Comparison of ENCODE assay signal across 19 mouse cellular contexts in the genomic region with DNA sequence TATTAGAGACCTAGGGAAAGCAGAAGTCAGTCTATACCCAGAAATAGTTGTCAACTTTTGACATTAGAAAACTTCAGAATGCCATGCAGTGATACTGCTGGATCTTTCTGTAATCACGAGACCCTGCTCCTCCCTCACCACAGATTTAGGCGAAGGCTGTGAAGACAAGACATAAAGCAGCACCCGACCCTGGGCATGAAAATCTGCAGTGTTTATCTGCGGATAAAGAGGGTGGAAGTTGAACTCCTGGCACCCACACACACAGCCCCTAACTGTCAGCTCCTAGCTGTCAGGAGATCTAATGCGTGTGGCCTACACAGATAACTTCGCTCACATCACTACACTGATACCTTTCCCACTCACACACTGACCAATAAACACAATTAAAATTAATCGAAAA. TPM values are rescaled to one million over a fixed set of nuclear protein-coding genes. Genes with fewer than 3 reads are reported as not detected.
DNase-seq lines count a peak whose midpoint lies in the region; ATAC-seq lines count a peak whose summit lies in the region.
"Had no signal": no experiment of that assay in that cellular context is flagged by ENCODE, and none has a peak within 500 bp of the region (broad histone marks: within the 10 kb centered on the region; RNA-seq: fewer than 3 reads in every experiment).

No protein-coding gene starts in this region.

- H3K9me3 ChIP-seq in heart, embryonic 12.5 days (replicated peaks), result no peaks in the 10 kb centered on the region
- no peaks in the 10 kb centered on the region for H3K9me3 ChIP-seq in liver, embryonic 15.5 days (replicated peaks)
- no peaks in the 10 kb centered on the region for H3K9me3 ChIP-seq in kidney, embryonic 14.5 days (ENCODE audit: control insufficient read depth, low read length)
- H3K9me3 ChIP-seq: embryonic facial prominence, embryonic 15.5 days; intestine, embryonic 15.5 days; neural tube, embryonic 12.5 days had no signal

- DNase-seq in heart, adult 11 months, result peak; percentile 43
- DNase-seq in A20 (ENCODE audit: low read depth, low spot score), result peak; percentile 30
- no peak for DNase-seq in adrenal gland, adult 8-10 months
- DNase-seq in adrenal gland, adult (ENCODE audit: inconsistent age in 2 of 2, low spot score in 1 of 2), result no peak
- DNase-seq: cerebellum, adult 9-11 months; embryo, embryonic 11 days; heart, postnatal 14 days; right cerebral cortex, postnatal 14 days had no signal

- no peak overlapping the region for H3K4me3 ChIP-seq in heart, embryonic 12.5 days
- H3K4me3 ChIP-seq in liver, embryonic 15.5 days (replicated peaks), result no peak overlapping the region
- H3K4me3 ChIP-seq in kidney, embryonic 14.5 days (ENCODE audit: low read length), result no peak overlapping the region
- H3K4me3 ChIP-seq: embryonic facial prominence, embryonic 15.5 days; intestine, embryonic 15.5 days; neural tube, embryonic 12.5 days had no signal

- H3K27me3 ChIP-seq in heart, embryonic 12.5 days (replicated peaks), result no peaks in the 10 kb centered on the region
- H3K27me3 ChIP-seq in liver, embryonic 15.5 days, result no peaks in the 10 kb centered on the region
- no peaks in the 10 kb centered on the region for H3K27me3 ChIP-seq in kidney, embryonic 14.5 days (ENCODE audit: control insufficient read depth, insufficient read depth, low read length)
- H3K27me3 ChIP-seq: embryonic facial prominence, embryonic 15.5 days; intestine, embryonic 15.5 days; neural tube, embryonic 12.5 days had no signal

- no peak overlapping the region for H3K9ac ChIP-seq in heart, embryonic 12.5 days
- no peak overlapping the region for H3K9ac ChIP-seq in liver, embryonic 15.5 days
- H3K9ac ChIP-seq in kidney, embryonic 14.5 days (ENCODE audit: low read depth, low read length), result no peak overlapping the region
- H3K9ac ChIP-seq: embryonic facial prominence, embryonic 15.5 days; hindbrain, embryonic 14.5 days; intestine, embryonic 15.5 days; neural tube, embryonic 12.5 days had no signal

- no peak for ATAC-seq in heart, embryonic 12.5 days (ENCODE audit: insufficient number of reproducible peaks, low FRiP score)
- ATAC-seq in common myeloid progenitor, adult 5-6 weeks (replicated peaks; ENCODE audit: low read depth, poor library complexity, severe bottlenecking), result peak; percentile 43
- peak; percentile 59 for ATAC-seq in liver, embryonic 15.5 days (ENCODE audit: insufficient read depth)
- no peak for ATAC-seq in kidney, embryonic 14.5 days (ENCODE audit: low FRiP score, low TSS enrichment)
- ATAC-seq: forebrain, embryonic 16.5 days; intestine, embryonic 15.5 days had no signal

- H3K36me3 ChIP-seq in heart, embryonic 12.5 days, result no peaks in the 10 kb centered on the region
- H3K36me3 ChIP-seq in liver, embryonic 15.5 days (replicated peaks), result peaks cover 6% of the 10 kb centered on the region; the same call in 1 of the 2 replicates
- no peaks in the 10 kb centered on the region for H3K36me3 ChIP-seq in kidney, embryonic 14.5 days (ENCODE audit: control insufficient read depth, insufficient read depth, low read length)
- H3K36me3 ChIP-seq: intestine, embryonic 15.5 days; neural tube, embryonic 12.5 days had no signal

- no peak overlapping the region for H3K27ac ChIP-seq in heart, embryonic 12.5 days (ENCODE audit: poor library complexity, severe bottlenecking)
- no peak overlapping the region for H3K27ac ChIP-seq in liver, embryonic 15.5 days (replicated peaks)
- H3K27ac ChIP-seq in kidney, embryonic 14.5 days (ENCODE audit: low read depth, low read length), result no peak overlapping the region
- H3K27ac ChIP-seq: embryonic facial prominence, embryonic 15.5 days; hindbrain, embryonic 14.5 days; intestine, embryonic 15.5 days; neural tube, embryonic 12.5 days had no signal

- H3K4me2 ChIP-seq in heart, embryonic 12.5 days, result no peak overlapping the region
- no peak overlapping the region for H3K4me2 ChIP-seq in liver, embryonic 15.5 days
- H3K4me2 ChIP-seq in kidney, embryonic 14.5 days (replicated peaks; ENCODE audit: low read depth, low read length), result no peak overlapping the region
- H3K4me2 ChIP-seq: embryonic facial prominence, embryonic 15.5 days; heart, embryonic 11.5 days; hindbrain, embryonic 14.5 days; intestine, embryonic 15.5 days; midbrain, embryonic 11.5 days; neural tube, embryonic 12.5 days had no signal

- H3K4me1 ChIP-seq in heart, embryonic 12.5 days (replicated peaks), result peaks cover 4% of the 10 kb centered on the region
- peaks cover 56% of the 10 kb centered on the region for H3K4me1 ChIP-seq in liver, embryonic 15.5 days (replicated peaks)
- H3K4me1 ChIP-seq in kidney, embryonic 14.5 days (ENCODE audit: control insufficient read depth, insufficient read depth, low read length), result no peaks in the 10 kb centered on the region
- H3K4me1 ChIP-seq: embryonic facial prominence, embryonic 15.5 days; intestine, embryonic 15.5 days; neural tube, embryonic 12.5 days had no signal

- WGBS in heart, embryonic 12.5 days, result 38% methylated on average over 7 of the region's 7 CpGs
- 23% methylated on average over 7 of the region's 7 CpGs for WGBS in liver, embryonic 15.5 days (ENCODE audit: insufficient replicate concordance)
- 86% methylated on average over 7 of the region's 7 CpGs for WGBS in kidney, embryonic 14.5 days

RNA-seq across cellular contexts. Expression of a gene that starts 57.7 kb away (rescaled TPM):
- polyA plus RNA-seq in heart, embryonic 12.5 days (2016; fragmentation: Nextera tagmentation; extraction: Ambion mirVana), result 6.7 and 8.4 TPM in 2 replicates
- total RNA-seq in common myeloid progenitor, adult 5-6 weeks (2017), result 2.6 and 4.7 TPM in 2 replicates
- polyA plus RNA-seq in liver, embryonic 15.5 days (2015; fragmentation: Nextera tagmentation; extraction: Ambion mirVana), result 12.4 and 14.0 TPM in 2 replicates
- 10 to 100 TPM; 22.3 to 36.1 (median 28.0) TPM for total RNA-seq in adrenal gland, adult 8-10 months (2022)
- 8.9 and 16.2 TPM in 2 replicates for polyA plus RNA-seq in kidney, embryonic 14.5 days (2014; fragmentation: Nextera tagmentation; extraction: Ambion mirVana)

RNA-seq across cellular contexts. Expression of a gene that starts 57.7 kb away (rescaled TPM):
- polyA plus RNA-seq in heart, embryonic 12.5 days (2016; fragmentation: Nextera tagmentation; extraction: Ambion mirVana), result 23.5 and 23.7 TPM in 2 replicates
- total RNA-seq in common myeloid progenitor, adult 5-6 weeks (2017), result 24.1 and 27.9 TPM in 2 replicates
- polyA plus RNA-seq in liver, embryonic 15.5 days (2015; fragmentation: Nextera tagmentation; extraction: Ambion mirVana), result 60.8 and 65.2 TPM in 2 replicates
- total RNA-seq in adrenal gland, adult 8-10 months (2022), result 10 to 100 TPM; 10.8 to 17.5 (median 17.0) TPM
- 51.5 and 56.2 TPM in 2 replicates for polyA plus RNA-seq in kidney, embryonic 14.5 days (2014; fragmentation: Nextera tagmentation; extraction: Ambion mirVana)

Comparison
In these comparisons a context has a peak if more than half of its experiments do, and no peak if none do; other contexts are left out.
1. DNase-seq: peak in heart, adult 11 months (single experiment) and A20 (single experiment); none in adrenal gland, adult 8-10 months (single experiment) and adrenal gland, adult (0 of 2).
2. ATAC-seq: peak in common myeloid progenitor, adult 5-6 weeks (single experiment) and liver, embryonic 15.5 days (single experiment); none in heart, embryonic 12.5 days (single experiment) and kidney, embryonic 14.5 days (single experiment).